Mouse (Mus musculus): ENCODE measurements around the gene Gne.

The Gne gene

DNA sequence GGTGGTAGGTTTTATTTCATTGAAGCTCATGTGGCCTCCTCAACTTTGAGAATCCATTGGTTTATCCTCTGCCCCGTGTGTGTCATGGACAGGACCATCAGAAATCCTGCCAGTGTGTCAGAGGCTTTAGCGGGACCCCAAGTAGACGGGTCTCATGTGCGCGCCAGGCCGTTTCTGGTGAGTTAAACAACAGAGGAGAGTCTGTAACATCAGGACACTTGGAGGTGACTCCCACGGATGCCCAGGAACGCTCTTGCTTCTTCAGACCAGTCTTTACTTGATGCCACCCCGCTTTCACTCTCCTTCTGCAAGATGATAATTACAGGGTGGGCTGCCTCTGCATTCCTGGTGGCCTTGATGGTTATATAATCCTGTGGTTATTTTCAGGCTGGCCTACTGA lies 60.3 kb downstream of the Gne start:
- no peak for DNase-seq (ENCODE audit: low spot score)

GRCm38 (mm10) chr4:44022766-44023165 lies 61.2 kb downstream of the Gne start:
- no peak for DNase-seq (ENCODE audit: low spot score)

- no peak for DNase-seq (ENCODE audit: low spot score)
Measured at GRCm38 (mm10) chr4:44022323-44022722, 61.7 kb downstream of the Gne start.

DNA sequence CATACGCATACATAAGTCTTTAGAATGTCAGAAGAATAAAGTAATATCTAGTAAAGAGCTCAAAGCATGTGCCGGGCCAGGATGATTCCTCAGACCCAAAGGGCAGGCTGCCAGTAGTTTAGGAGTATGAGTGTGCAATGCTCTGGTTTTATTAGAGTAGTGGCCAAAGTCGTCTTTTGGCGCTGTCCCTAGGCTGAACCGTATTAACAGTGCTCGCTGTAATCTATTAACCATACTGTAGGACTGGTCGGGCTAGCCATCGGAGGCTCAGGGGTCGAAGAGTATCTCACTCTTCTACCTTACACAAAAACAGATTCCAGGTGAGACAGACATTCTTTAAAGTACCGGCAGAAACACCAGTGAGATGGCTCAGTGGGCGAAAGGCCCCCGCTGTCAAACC lies 67.2 kb downstream of the Gne start:
- DNase-seq (ENCODE audit: low spot score), result no peak

- DNase-seq (ENCODE audit: low spot score), result no peak
Measured at GRCm38 (mm10) chr4:44016071-44016470, 67.9 kb downstream of the Gne start.

DNA sequence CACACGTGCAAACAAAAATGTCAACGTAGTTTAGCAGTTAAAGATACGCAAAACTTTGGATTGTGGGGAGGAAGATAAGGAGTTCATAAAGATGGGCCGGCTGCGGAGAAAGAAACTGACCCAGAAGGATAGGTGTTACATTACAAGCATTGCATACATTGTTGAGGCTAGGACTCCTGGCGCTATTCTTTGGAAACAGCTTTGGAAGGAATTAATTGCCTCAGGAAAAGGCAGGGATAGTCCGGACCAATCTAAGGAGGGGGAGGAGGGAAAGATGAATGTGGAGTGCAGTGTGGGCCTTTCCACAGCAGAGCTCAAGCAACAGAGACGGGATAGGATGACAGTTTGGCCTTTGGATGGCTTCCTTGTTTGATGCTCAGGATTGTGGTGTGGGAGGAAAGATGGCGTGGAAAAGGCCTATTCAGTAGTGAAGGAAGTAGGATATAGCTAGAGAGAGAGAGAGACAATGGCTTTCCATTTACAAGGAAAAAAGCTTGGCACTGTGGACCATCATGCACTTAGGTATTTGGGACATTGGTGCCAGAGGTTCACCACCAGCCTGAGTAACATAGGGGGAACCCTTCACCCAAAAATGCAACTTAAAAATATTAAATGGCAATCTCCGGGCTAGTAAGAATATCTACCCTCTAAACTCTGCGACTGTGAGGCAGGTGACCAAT lies 70.4 kb downstream of the Gne start:
- no peak for DNase-seq (ENCODE audit: low spot score)

GRCm38 (mm10) chr4:44012376-44013367 lies 71.3 kb downstream of the Gne start:
- peak; percentile 89 for DNase-seq (ENCODE audit: low spot score)

DNA sequence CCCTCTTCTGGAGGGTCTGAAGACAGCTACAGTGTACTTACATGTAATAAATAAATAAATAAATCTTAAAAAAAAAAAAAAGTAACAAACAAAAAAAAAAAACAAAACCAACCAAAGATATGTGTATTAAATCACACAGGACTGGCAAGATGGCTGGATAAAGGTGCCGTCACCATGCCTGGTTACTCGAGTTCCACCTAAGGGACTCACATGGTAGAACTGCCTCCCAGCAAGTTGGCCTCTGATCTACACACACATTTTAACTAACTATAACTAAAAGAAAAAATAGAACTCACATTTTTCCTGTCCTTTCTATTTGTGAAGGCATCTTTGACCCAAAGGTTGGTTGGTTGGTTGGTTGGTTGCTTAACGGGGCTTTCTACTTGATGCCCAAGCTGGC lies 72.2 kb downstream of the Gne start:
- no peak for DNase-seq (ENCODE audit: low spot score)

GRCm38 (mm10) chr4:44010893-44011292 lies 73.1 kb downstream of the Gne start:
- DNase-seq (ENCODE audit: low spot score), result no peak

- no peak for DNase-seq (ENCODE audit: low spot score)
Measured at GRCm38 (mm10) chr4:44010176-44010575, 73.8 kb downstream of the Gne start.

DNA sequence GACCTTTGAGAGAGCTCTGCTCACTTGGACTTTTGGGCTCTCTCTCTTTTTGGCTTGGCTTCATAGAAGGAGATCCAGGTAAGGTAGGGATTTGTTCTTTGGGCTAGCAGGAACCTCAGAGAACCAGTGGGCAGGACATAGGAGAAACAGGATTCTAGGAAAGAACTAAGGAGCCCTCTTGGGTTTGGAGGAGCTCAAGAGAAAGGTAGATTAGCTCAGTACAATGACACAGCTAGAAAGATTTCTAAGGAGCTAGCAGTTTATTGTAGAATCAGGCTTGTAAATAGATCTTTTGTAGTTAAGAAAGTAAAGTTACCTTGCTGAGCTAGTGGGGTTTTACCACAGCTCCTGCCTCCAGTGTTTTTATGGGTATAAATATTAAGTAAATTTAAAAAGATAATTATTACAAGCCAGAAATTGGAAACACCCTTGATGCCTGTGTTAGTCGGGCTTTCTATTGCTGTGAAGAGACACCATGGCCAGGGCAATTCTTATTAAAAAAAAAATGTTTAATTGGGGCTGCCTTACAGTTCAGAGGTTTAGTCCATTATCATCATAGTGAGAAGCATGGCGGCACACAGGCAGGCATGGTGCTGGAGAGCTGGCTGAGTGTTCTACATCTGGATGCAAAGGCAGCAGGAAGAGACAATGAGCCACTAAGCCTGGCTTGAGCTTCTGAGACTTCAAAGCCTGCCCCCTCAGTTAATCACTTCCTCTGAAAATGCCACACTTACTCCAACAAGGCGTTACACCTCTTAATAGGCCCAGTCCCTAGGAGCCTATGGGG lies 79.2 kb downstream of the Gne start:
- no peak for DNase-seq (ENCODE audit: low spot score)

- DNase-seq (ENCODE audit: low spot score), result no peak
Measured at GRCm38 (mm10) chr4:44004126-44004525, 79.9 kb downstream of the Gne start, which contains the start of gene Clta. Gene Clta (plus strand): TSS chr4:44004452.

DNA sequence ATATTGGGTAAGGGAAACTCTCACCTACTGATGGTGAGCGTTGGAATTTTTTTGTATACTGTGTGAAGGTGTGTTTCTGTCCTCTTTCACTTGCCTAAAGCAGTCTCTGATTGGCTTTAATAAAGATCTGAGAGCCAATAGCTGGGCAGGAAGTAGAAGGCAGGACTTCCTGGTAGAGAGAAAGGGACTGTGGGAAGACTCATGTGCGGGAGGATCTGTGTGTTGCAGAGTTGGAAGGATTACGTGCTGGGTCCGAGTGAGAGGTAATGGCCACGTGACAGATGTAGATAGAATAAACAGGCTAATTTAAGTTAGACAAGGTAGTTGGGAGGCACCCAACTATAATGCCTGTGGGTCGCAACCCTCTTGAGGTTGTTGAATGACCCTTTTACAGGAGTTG lies 80.4 kb downstream of the Gne start:
- DNase-seq (ENCODE audit: low spot score), result no peak

DNA sequence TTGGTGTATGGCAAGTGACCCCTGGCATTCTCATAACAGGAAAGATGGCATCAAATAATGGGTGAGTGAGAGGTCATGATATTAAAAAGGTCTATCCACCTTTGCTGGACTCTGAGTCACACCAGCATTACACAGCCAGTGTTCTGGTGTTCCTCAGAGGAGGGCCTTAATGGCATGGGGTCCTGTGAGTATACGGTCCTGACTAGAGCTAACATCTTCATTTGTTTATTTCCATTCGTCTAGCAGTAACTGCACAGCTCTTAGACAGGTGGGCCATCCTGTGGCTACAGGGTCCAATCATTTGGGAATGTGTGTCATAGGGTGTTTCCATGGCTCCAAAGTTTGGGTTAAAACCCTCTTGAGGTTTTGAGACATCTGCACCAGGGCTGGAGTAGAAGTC lies 89.6 kb downstream of the Gne start:
- DNase-seq (ENCODE audit: low spot score), result no peak

DNA sequence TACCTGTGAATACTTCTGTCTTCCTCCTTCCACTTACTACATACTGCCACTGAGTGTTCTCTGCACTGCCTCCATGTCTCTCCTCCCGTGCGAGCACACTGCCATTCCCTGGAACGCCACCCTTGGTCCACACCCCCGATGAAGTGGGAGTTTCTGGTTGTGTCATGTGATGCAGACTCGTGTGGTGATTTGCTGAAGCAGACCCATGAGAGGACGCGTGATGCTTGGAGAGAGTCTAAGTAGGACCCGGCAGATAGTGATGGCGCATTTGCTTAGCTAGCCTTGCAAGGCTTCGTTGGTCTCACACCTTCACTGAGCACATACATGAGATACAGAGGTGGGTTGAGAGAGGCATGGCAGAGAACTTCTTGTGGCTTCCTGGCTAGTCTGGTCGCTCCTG lies 90.9 kb downstream of the Gne start:
- DNase-seq (ENCODE audit: low spot score), result no peak

GRCm38 (mm10) chr4:43988976-43989375 lies 95.0 kb downstream of the Gne start:
- DNase-seq (ENCODE audit: low spot score), result no peak

DNA sequence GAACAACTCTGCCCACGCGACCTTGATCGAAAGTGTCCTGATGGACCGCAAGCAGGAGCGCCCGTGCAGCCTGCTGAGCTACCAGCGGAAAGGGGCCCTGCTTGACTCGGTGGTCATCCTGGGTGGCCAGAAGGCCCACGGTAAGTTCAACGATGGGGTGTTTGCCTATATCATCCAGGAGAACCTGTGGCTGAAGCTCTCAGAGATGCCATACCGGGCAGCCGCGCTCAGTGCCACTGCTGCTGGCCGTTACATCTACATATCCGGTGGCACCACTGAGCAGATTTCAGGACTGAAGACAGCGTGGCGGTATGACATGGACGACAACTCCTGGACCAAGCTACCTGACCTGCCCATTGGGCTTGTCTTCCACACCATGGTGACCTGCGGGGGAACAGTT lies 99.7 kb downstream of the Gne start:
- DNase-seq (ENCODE audit: low spot score), result no peak

All from testis, postnatal 10 days (tissue).